Mouse (Mus musculus): ENCODE measurements around the gene Wdr6. TPM values are rescaled to one million over a fixed set of nuclear protein-coding genes. Genes with fewer than 3 reads are reported as not detected.

Gene Wdr6
- total RNA-seq, 2 experiments from 2014 or later = 3.3 to 4.0 TPM

- no peak for ATAC-seq (ENCODE audit: poor library complexity, severe bottlenecking)
Observed at GRCm38 (mm10) chr9:108530954-108531353, 47.6 kb downstream of the Wdr6 start.

- ATAC-seq (ENCODE audit: poor library complexity, severe bottlenecking) = no peak
Observed at GRCm38 (mm10) chr9:108525400-108525799, 53.1 kb downstream of the Wdr6 start.

- ATAC-seq (ENCODE audit: poor library complexity, severe bottlenecking) = no peak
Observed at GRCm38 (mm10) chr9:108523341-108523740, 55.2 kb downstream of the Wdr6 start.

Other genes with a start within 250 kb of the Wdr6 start
- 2,393 and 2,822 TPM in 2 replicates for gene Gpx1, start 239.8 kb downstream of the Wdr6 start, total RNA-seq (2015)
- 1,668 and 1,978 TPM in 2 replicates for gene Gpx1, start 239.8 kb downstream of the Wdr6 start, total RNA-seq (2017)
- gene Usp4, start 230.9 kb downstream of the Wdr6 start, total RNA-seq (2015) = 144 and 148 TPM in 2 replicates
- gene Usp4, start 230.9 kb downstream of the Wdr6 start, total RNA-seq (2017) = 75.0 and 78.7 TPM in 2 replicates
- gene 1700102P08Rik, start 185.9 kb downstream of the Wdr6 start, total RNA-seq (2015) = 0.47 and 0.98 TPM in 2 replicates
- gene 1700102P08Rik, start 185.9 kb downstream of the Wdr6 start, total RNA-seq (2017) = 1.4 and 3.0 TPM in 2 replicates
- gene Ccdc36, start 150.3 kb downstream of the Wdr6 start, total RNA-seq (2015) = not detected in 2 replicates
- gene Ccdc36, start 150.3 kb downstream of the Wdr6 start, total RNA-seq (2017) = 0.15 and 0.28 TPM in 2 replicates
- gene BC048562, start 142.3 kb downstream of the Wdr6 start, total RNA-seq (2015) = not detected in 2 replicates
- gene BC048562, start 142.3 kb downstream of the Wdr6 start, total RNA-seq (2017) = not detected in 2 replicates
- gene Ccdc71, start 118.2 kb downstream of the Wdr6 start, total RNA-seq (2015) = 26.7 and 29.4 TPM in 2 replicates
- gene Ccdc71, start 118.2 kb downstream of the Wdr6 start, total RNA-seq (2017) = 10.9 and 12.8 TPM in 2 replicates
- 0.16 and 0.33 TPM in 2 replicates for gene Klhdc8b, start 117.2 kb downstream of the Wdr6 start, total RNA-seq (2015)
- 1.0 and 1.3 TPM in 2 replicates for gene Klhdc8b, start 117.2 kb downstream of the Wdr6 start, total RNA-seq (2017)
- 0.13 and 0.73 TPM in 2 replicates for gene Lamb2, start 99.0 kb downstream of the Wdr6 start, total RNA-seq (2015)
- gene Lamb2, start 99.0 kb downstream of the Wdr6 start, total RNA-seq (2017) = 0.33 and 0.37 TPM in 2 replicates
- 29.3 and 33.2 TPM in 2 replicates for gene Usp19, start 88.1 kb downstream of the Wdr6 start, total RNA-seq (2015)
- 34.8 and 36.3 TPM in 2 replicates for gene Usp19, start 88.1 kb downstream of the Wdr6 start, total RNA-seq (2017)
- gene Qars, start 71.0 kb downstream of the Wdr6 start, total RNA-seq (2015) = 120 and 137 TPM in 2 replicates
- 130 and 144 TPM in 2 replicates for gene Qars, start 71.0 kb downstream of the Wdr6 start, total RNA-seq (2017)
- 68.1 and 74.0 TPM in 2 replicates for gene Qrich1, start 61.9 kb downstream of the Wdr6 start, total RNA-seq (2015)
- gene Qrich1, start 61.9 kb downstream of the Wdr6 start, total RNA-seq (2017) = 97.9 and 109 TPM in 2 replicates
- gene Impdh2, start 18.5 kb downstream of the Wdr6 start, total RNA-seq (2015) = 87.2 and 93.2 TPM in 2 replicates
- 118 and 119 TPM in 2 replicates for gene Impdh2, start 18.5 kb downstream of the Wdr6 start, total RNA-seq (2017)
- gene Ndufaf3, start 11.3 kb downstream of the Wdr6 start, total RNA-seq (2015) = 36.8 and 40.7 TPM in 2 replicates
- gene Ndufaf3, start 11.3 kb downstream of the Wdr6 start, total RNA-seq (2017) = 15.2 and 22.7 TPM in 2 replicates
- gene Dalrd3, start 8.9 kb downstream of the Wdr6 start, total RNA-seq (2015) = 46.8 and 52.0 TPM in 2 replicates
- gene Dalrd3, start 8.9 kb downstream of the Wdr6 start, total RNA-seq (2017) = 21.9 and 22.5 TPM in 2 replicates
- 0.18 and 0.21 TPM in 2 replicates for gene P4htm, start 18.9 kb upstream of the Wdr6 start, total RNA-seq (2015)
- not detected in 2 replicates for gene P4htm, start 18.9 kb upstream of the Wdr6 start, total RNA-seq (2017)
- 18.0 and 21.3 TPM in 2 replicates for gene Arih2, start 70.6 kb upstream of the Wdr6 start, total RNA-seq (2015)
- gene Arih2, start 70.6 kb upstream of the Wdr6 start, total RNA-seq (2017) = 56.0 and 57.5 TPM in 2 replicates
- 18.4 and 20.2 TPM in 2 replicates for gene Slc25a20, start 83.3 kb upstream of the Wdr6 start, total RNA-seq (2015)
- 22.0 and 22.9 TPM in 2 replicates for gene Slc25a20, start 83.3 kb upstream of the Wdr6 start, total RNA-seq (2017)
- gene Prkar2a, start 110.6 kb upstream of the Wdr6 start, total RNA-seq (2015) = 15.9 and 20.6 TPM in 2 replicates
- gene Prkar2a, start 110.6 kb upstream of the Wdr6 start, total RNA-seq (2017) = 15.5 and 35.4 TPM in 2 replicates
- 10.6 and 15.8 TPM in 2 replicates for gene Ip6k2, start 205.1 kb upstream of the Wdr6 start, total RNA-seq (2015)
- 30.6 and 35.4 TPM in 2 replicates for gene Ip6k2, start 205.1 kb upstream of the Wdr6 start, total RNA-seq (2017)
- gene Nckipsd, start 229.6 kb upstream of the Wdr6 start, total RNA-seq (2015) = 13.9 and 19.3 TPM in 2 replicates
- 11.5 and 14.8 TPM in 2 replicates for gene Nckipsd, start 229.6 kb upstream of the Wdr6 start, total RNA-seq (2017)
- 3.9 and 5.7 TPM in 2 replicates for gene Celsr3, start 247.6 kb upstream of the Wdr6 start, total RNA-seq (2015)
- 2.4 and 3.3 TPM in 2 replicates for gene Celsr3, start 247.6 kb upstream of the Wdr6 start, total RNA-seq (2017)

All from megakaryocyte, adult 5-6 weeks (primary cell).